Mouse (Mus musculus): ENCODE data around the gene Polg.

The Polg gene

GRCm38 (mm10) chr7:79502152-79503102 lies 36.3 kb upstream of the Polg start:
- no peak for DNase-seq (ENCODE audit: low spot score)

GRCm38 (mm10) chr7:79501581-79502031 lies 35.4 kb upstream of the Polg start:
- DNase-seq (ENCODE audit: low spot score) = no peak

GRCm38 (mm10) chr7:79500681-79501306 lies 34.6 kb upstream of the Polg start:
- DNase-seq (ENCODE audit: low spot score) = no peak

GRCm38 (mm10) chr7:79499596-79500570 lies 33.7 kb upstream of the Polg start:
- DNase-seq (ENCODE audit: low spot score) = no peak

- DNase-seq (ENCODE audit: low spot score) = no peak
These were observed 32.9 kb upstream of the Polg start for GRCm38 (mm10) chr7:79498965-79499595.

- DNase-seq (ENCODE audit: low spot score) = no peak
These were observed 32.2 kb upstream of the Polg start for GRCm38 (mm10) chr7:79498356-79498755.

GRCm38 (mm10) chr7:79497701-79498115 lies 31.5 kb upstream of the Polg start:
- no peak for DNase-seq (ENCODE audit: low spot score)

- DNase-seq (ENCODE audit: low spot score) = no peak
These were observed 30.7 kb upstream of the Polg start for GRCm38 (mm10) chr7:79496816-79497328.

GRCm38 (mm10) chr7:79495988-79496815 lies 30.0 kb upstream of the Polg start:
- DNase-seq (ENCODE audit: low spot score) = peak; percentile 85

GRCm38 (mm10) chr7:79493915-79494314 lies 27.8 kb upstream of the Polg start:
- DNase-seq (ENCODE audit: low spot score) = peak; percentile 66

GRCm38 (mm10) chr7:79486528-79486927 lies 20.4 kb upstream of the Polg start:
- DNase-seq (ENCODE audit: low spot score) = peak; percentile 81

- DNase-seq (ENCODE audit: low spot score) = no peak
These were observed 8.8 kb upstream of the Polg start for GRCm38 (mm10) chr7:79474831-79475399.

- DNase-seq (ENCODE audit: low spot score) = no peak
These were observed 7.5 kb upstream of the Polg start for GRCm38 (mm10) chr7:79473496-79474194.

- no peak for DNase-seq (ENCODE audit: low spot score)
These were observed 6.6 kb upstream of the Polg start for GRCm38 (mm10) chr7:79472792-79473191.

- no peak for DNase-seq (ENCODE audit: low spot score)
These were observed 5.3 kb upstream of the Polg start for GRCm38 (mm10) chr7:79471436-79471835.

- no peak for DNase-seq (ENCODE audit: low spot score)
These were observed 4.6 kb upstream of the Polg start for GRCm38 (mm10) chr7:79470718-79471117.

GRCm38 (mm10) chr7:79469766-79470165 lies 3.6 kb upstream of the Polg start:
- DNase-seq (ENCODE audit: low spot score) = no peak

GRCm38 (mm10) chr7:79468994-79469393 lies 2.8 kb upstream of the Polg start:
- no peak for DNase-seq (ENCODE audit: low spot score)

GRCm38 (mm10) chr7:79467951-79468350 lies 1.8 kb upstream of the Polg start:
- DNase-seq (ENCODE audit: low spot score) = no peak

Measured in layer of hippocampus, adult 11-12 months (tissue).